Mouse (Mus musculus): Measurements from ENCODE around the gene Rasgrp3. TPM values are rescaled to one million over a fixed set of nuclear protein-coding genes. Genes with fewer than 3 reads are reported as not detected.
A peak's percentile ranks its signal among the peaks of the same experiment; 100 is the strongest.

Rasgrp3 gene
- polyA plus RNA-seq, 1 experiment from 2014 or later: 4.4 TPM

DNA sequence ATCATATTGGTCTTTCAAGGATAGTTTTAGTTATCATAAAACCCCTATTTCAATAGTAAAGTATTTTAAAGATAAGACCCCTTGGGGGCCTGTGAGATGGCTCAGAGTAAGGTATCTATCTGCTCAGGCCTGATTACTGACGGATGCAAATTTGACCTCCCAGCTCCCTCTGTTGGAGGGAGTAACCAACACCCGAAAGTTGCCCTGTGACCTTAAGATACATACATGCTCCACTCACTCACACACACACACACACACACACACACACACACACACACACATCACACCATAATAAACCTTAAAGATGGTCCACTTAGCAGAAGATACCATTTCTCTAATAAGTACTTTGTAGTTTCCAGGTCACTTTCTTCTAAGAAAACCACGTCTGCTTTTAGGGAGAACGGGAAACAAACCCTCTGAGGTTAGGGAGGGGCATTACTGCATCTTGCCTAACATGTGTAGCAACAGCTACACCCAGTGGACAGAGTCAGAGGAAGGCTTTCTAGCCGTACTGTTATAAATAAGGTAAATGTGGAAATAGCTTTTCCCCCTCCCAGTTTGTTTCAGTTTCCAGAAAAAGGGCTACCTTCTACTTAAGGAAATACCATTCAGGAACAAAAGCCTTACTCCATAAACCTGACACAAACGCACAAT lies 100.8 kb downstream of the Rasgrp3 start:
- Histone ChIP-seq H3K4me2 (ENCODE audit: low read depth, low read length) (no peak overlapping the region), H3K36me3 (ENCODE audit: control insufficient read depth, insufficient read depth) (peaks cover 7% of the 10 kb centered on the region; the same call in 1 of the 2 replicates), H3K9ac (ENCODE audit: low read depth, low read length) (no peak overlapping the region), H3K27ac (ENCODE audit: low read length) (no peak overlapping the region), H3K9me3 (replicated peaks; ENCODE audit: control insufficient read depth, low read length) (no peaks in the 10 kb centered on the region), H3K27me3 (ENCODE audit: control insufficient read depth, insufficient read depth, low read depth, low read length) (no peaks in the 10 kb centered on the region), H3K4me3 (ENCODE audit: low read depth, low read length) (no peak overlapping the region), H3K4me1 (ENCODE audit: control insufficient read depth, low read depth, low read length) (no peaks in the 10 kb centered on the region; the same call in 1 of the 2 replicates)
- ATAC-seq (ENCODE audit: low read depth): 0 out of 2 replicates have a peak, but pooled peaks have one; percentile 38
- 21% methylated on average over 6 of the region's 6 CpGs for WGBS (ENCODE audit: insufficient replicate concordance)

DNA sequence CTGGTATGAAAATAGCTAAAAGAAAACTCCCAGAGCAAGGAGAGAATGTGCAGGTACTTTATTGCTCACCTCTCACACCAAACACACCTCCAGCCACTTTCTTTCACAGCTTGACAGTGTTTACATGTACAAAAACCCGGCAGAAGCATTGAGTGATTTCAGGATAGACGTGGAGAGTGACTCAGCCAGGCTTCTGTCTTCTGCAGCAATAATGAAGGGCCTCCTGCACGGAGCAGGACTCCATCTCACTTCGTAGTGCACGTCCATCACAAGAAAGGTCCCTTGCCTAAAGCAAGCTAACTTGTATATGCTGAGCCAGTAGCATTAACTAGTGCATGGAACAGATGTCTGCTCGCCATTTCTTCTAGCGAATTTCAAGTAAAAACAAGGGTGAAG lies 101.4 kb downstream of the Rasgrp3 start:
- no peak overlapping the region for H3K27ac ChIP-seq (ENCODE audit: low read length)
- H3K4me1 ChIP-seq (ENCODE audit: control insufficient read depth, low read depth, low read length): no peaks in the 10 kb centered on the region; the same call in 1 of the 2 replicates
- ATAC-seq (ENCODE audit: low read depth): no peak
- no peak overlapping the region for H3K9ac ChIP-seq (ENCODE audit: low read depth, low read length)
- no peak overlapping the region for H3K4me2 ChIP-seq (ENCODE audit: low read depth, low read length)
- no peaks in the 10 kb centered on the region for H3K27me3 ChIP-seq (ENCODE audit: control insufficient read depth, insufficient read depth, low read depth, low read length)
- no peak overlapping the region for H3K4me3 ChIP-seq (ENCODE audit: low read depth, low read length)
- peaks cover 7% of the 10 kb centered on the region; the same call in 1 of the 2 replicates for H3K36me3 ChIP-seq (ENCODE audit: control insufficient read depth, insufficient read depth)
- H3K9me3 ChIP-seq (replicated peaks; ENCODE audit: control insufficient read depth, low read length): no peaks in the 10 kb centered on the region
- 68% methylated on average over 7 of the region's 7 CpGs for WGBS (ENCODE audit: insufficient replicate concordance)

DNA sequence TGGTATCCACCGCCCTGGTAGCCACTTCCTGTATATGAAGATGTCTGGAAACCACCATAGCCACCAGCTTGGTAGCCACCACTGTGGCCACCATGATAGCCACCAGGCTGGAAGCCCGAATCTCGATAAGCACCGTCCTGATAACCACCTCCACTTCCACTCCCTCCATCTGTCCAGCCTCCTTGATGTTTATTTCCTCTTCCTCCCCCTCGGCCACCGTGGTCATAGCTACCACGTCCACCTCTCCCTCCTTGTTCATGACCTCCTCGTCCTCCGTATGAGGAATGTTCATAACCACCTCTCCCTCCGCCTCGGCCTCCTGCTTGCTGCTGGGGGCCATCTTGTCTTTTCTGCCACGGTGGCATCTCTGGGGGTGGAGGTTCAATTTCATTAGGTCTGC lies 102.7 kb downstream of the Rasgrp3 start:
- peaks cover under 1% of the 10 kb centered on the region; the same call in 1 of the 2 replicates for H3K4me1 ChIP-seq (ENCODE audit: control insufficient read depth, low read depth, low read length)
- H3K4me3 ChIP-seq (ENCODE audit: low read depth, low read length): no peak overlapping the region
- H3K4me2 ChIP-seq (ENCODE audit: low read depth, low read length): no peak overlapping the region
- ATAC-seq (ENCODE audit: low read depth): no peak
- H3K27me3 ChIP-seq (ENCODE audit: control insufficient read depth, insufficient read depth, low read depth, low read length): no peaks in the 10 kb centered on the region
- 70% methylated on average over 12 of the region's 12 CpGs for whole genome bisulfite sequencing (ENCODE audit: insufficient replicate concordance)
- no peak overlapping the region for H3K27ac ChIP-seq (ENCODE audit: low read length)
- H3K9ac ChIP-seq (ENCODE audit: low read depth, low read length): no peak overlapping the region
- H3K9me3 ChIP-seq (replicated peaks; ENCODE audit: control insufficient read depth, low read length): no peaks in the 10 kb centered on the region
- H3K36me3 ChIP-seq (ENCODE audit: control insufficient read depth, insufficient read depth): peaks cover 7% of the 10 kb centered on the region

DNA sequence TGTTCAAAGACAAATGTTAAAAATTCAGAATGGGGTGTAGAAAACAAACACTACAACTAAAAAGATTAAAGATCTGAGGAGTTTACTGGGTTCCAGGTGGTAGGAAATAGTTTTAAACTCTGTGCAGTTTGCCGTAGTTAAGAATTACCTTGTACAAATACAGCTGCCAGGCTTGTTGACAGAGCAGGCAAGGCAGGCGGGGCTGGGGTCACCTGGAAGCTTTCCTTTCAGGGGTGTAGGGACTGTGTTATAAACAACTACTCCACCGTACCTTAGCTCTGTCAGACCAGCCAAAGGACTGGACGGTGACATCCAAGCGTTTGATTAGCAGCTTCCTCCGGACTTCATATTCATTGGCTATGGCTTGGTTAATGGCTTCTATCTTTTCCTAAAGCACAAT lies 103.4 kb downstream of the Rasgrp3 start:
- no peak overlapping the region for H3K4me2 ChIP-seq (ENCODE audit: low read depth, low read length)
- peaks cover 7% of the 10 kb centered on the region for H3K36me3 ChIP-seq (ENCODE audit: control insufficient read depth, insufficient read depth)
- peak overlapping the region; percentile 33; the same call in 1 of the 2 replicates for H3K27ac ChIP-seq (ENCODE audit: low read length)

DNA sequence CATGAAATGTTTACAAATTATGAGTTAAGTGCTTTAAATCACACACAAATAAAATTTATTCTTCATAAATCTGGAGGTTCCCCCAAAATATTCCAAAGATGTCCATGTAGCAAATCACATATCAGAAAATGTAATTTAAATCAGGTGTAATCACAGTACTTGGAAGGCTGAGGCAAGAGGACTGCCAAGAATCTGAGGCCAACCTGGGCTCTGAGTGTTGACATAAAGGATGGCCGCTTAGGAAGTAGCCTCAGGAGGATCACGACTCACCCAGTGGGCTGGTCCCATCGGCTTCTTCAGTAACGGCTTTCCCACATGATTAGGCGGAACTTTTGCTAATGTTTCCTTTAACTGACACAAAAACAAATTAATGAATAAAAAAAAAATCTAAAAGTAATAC lies 104.1 kb downstream of the Rasgrp3 start:
- WGBS (ENCODE audit: insufficient replicate concordance): 67% methylated on average over 5 of the region's 5 CpGs
- no peak overlapping the region for H3K27ac ChIP-seq (ENCODE audit: low read length)
- no peaks in the 10 kb centered on the region for H3K9me3 ChIP-seq (replicated peaks; ENCODE audit: control insufficient read depth, low read length)
- H3K27me3 ChIP-seq (ENCODE audit: control insufficient read depth, insufficient read depth, low read depth, low read length): no peaks in the 10 kb centered on the region
- peaks cover 8% of the 10 kb centered on the region; the same call in 1 of the 2 replicates for H3K4me1 ChIP-seq (ENCODE audit: control insufficient read depth, low read depth, low read length)
- no peak overlapping the region for H3K9ac ChIP-seq (ENCODE audit: low read depth, low read length)
- ATAC-seq (ENCODE audit: low read depth): no peak
- no peak overlapping the region for H3K4me3 ChIP-seq (ENCODE audit: low read depth, low read length)
- peaks cover 7% of the 10 kb centered on the region for H3K36me3 ChIP-seq (ENCODE audit: control insufficient read depth, insufficient read depth)
- no peak overlapping the region for H3K4me2 ChIP-seq (ENCODE audit: low read depth, low read length)

More for the DNA sequence above, 103.4 kb downstream of the Rasgrp3 start:
- WGBS (ENCODE audit: insufficient replicate concordance): 75% methylated on average over 6 of the region's 6 CpGs
- H3K4me1 ChIP-seq (ENCODE audit: control insufficient read depth, low read depth, low read length): peaks cover 4% of the 10 kb centered on the region; the same call in 1 of the 2 replicates
- H3K9ac ChIP-seq (ENCODE audit: low read depth, low read length): no peak overlapping the region
- no peaks in the 10 kb centered on the region for H3K9me3 ChIP-seq (replicated peaks; ENCODE audit: control insufficient read depth, low read length)
- H3K4me3 ChIP-seq (ENCODE audit: low read depth, low read length): no peak overlapping the region
- H3K27me3 ChIP-seq (ENCODE audit: control insufficient read depth, insufficient read depth, low read depth, low read length): no peaks in the 10 kb centered on the region
- ATAC-seq (ENCODE audit: low read depth): peak; percentile 83

DNA sequence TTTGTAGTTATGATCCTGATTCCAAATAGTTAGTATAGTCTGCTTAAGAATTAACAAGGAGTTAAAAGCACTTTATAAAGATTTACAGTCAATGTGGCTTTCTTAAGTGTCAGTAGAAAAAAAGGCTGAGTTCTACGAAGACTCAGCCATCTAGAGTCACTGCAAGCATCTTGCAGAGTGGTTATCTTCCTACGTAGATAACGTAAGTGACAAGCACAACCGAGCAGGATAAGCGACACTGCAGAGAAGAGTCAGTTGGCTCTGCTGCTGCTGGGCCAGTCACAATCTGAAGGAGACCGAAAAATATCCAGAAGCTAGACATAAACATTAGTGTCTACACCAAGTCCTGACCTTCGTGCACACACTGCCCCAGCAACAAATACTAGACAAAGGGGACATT lies 107.7 kb downstream of the Rasgrp3 start:
- Histone ChIP-seq H3K4me1 (ENCODE audit: control insufficient read depth, low read depth, low read length) (peaks cover 12% of the 10 kb centered on the region; the same call in 1 of the 2 replicates), H3K27ac (ENCODE audit: low read length) (no peak overlapping the region), H3K4me3 (ENCODE audit: low read depth, low read length) (no peak overlapping the region), H3K36me3 (ENCODE audit: control insufficient read depth, insufficient read depth) (peaks cover 5% of the 10 kb centered on the region), H3K9me3 (replicated peaks; ENCODE audit: control insufficient read depth, low read length) (no peaks in the 10 kb centered on the region), H3K4me2 (ENCODE audit: low read depth, low read length) (no peak overlapping the region), H3K27me3 (ENCODE audit: control insufficient read depth, insufficient read depth, low read depth, low read length) (no peaks in the 10 kb centered on the region), H3K9ac (ENCODE audit: low read depth, low read length) (no peak overlapping the region)
- 24% methylated on average over 7 of the region's 7 CpGs for WGBS (ENCODE audit: insufficient replicate concordance)
- ATAC-seq (ENCODE audit: low read depth): peak; percentile 41; the same call in 1 of the 2 replicates

DNA sequence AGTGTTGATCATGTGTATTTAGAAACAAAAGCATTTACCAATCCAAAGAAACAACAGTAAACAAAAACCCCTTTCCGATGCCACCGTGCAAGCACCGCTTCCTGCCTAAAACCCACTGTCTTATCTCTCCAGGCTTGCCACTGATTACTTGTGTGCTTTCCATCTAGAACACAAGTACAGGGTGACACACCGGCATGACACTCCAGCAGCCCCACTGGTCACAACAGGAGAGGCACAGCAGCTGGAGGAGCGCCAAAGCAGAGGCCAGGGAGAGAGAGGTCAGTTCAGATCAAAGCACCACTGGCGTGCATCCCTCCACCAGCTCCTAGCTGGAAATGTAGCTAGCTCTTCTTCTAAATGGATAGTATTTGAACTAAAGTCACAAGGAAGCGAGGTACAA lies 108.6 kb downstream of the Rasgrp3 start:
- peak; percentile 72 for ATAC-seq (ENCODE audit: low read depth)

DNA sequence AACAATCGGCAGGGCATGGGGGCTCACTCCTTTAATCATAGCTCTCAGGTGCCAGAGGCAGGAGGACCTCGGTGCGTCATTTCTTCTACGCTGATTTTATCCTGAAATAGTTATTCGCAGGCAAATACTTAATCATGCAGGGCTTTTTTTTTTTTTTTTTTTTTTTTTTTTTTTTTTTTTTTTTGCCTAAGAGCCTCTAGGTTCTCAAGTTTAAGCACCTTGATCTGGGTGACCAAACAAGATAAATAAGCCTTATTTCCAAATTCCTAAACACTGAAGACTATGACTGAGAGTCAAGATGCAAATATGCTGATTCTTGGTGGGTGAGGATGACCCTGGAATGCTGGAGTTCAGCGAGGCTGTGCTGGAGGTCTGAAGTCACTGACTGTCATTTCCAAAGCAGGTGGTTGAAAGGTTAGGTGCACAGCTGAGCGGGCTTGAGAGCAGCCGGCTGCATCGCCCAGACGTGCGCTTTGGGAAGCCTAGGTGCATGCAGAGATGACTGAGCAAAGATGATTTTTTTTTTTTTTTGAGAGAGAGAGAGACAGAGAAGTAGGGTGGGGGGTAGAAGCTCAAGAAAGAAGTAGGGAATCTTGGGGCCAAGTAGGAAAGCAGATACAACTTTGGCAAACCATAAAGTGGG lies 115.2 kb downstream of the Rasgrp3 start:
- H3K27ac ChIP-seq (ENCODE audit: low read length): no peak overlapping the region; the same call in 1 of the 2 replicates
- no peak for ATAC-seq (ENCODE audit: low read depth)

More for the DNA sequence above, 108.6 kb downstream of the Rasgrp3 start:
- no peak overlapping the region for H3K4me2 ChIP-seq (ENCODE audit: low read depth, low read length)
- no peak overlapping the region for H3K4me3 ChIP-seq (ENCODE audit: low read depth, low read length)
- H3K27ac ChIP-seq (ENCODE audit: low read length): no peak overlapping the region
- H3K9ac ChIP-seq (ENCODE audit: low read depth, low read length): no peak overlapping the region
- no peaks in the 10 kb centered on the region for H3K9me3 ChIP-seq (replicated peaks; ENCODE audit: control insufficient read depth, low read length)
- 29% methylated on average over 7 of the region's 7 CpGs for WGBS (ENCODE audit: insufficient replicate concordance)
- no peaks in the 10 kb centered on the region; the same call in 1 of the 2 replicates for H3K36me3 ChIP-seq (ENCODE audit: control insufficient read depth, insufficient read depth)
- no peaks in the 10 kb centered on the region for H3K27me3 ChIP-seq (ENCODE audit: control insufficient read depth, insufficient read depth, low read depth, low read length)
- H3K4me1 ChIP-seq (ENCODE audit: control insufficient read depth, low read depth, low read length): peaks cover 12% of the 10 kb centered on the region; the same call in 1 of the 2 replicates

More for the DNA sequence above, 115.2 kb downstream of the Rasgrp3 start:
- Histone ChIP-seq H3K9ac (ENCODE audit: low read depth, low read length) (peak overlapping the region; percentile 82), H3K4me1 (ENCODE audit: control insufficient read depth, low read depth, low read length) (peaks cover 14% of the 10 kb centered on the region), H3K4me3 (ENCODE audit: low read depth, low read length) (peak overlapping the region; percentile 83), H3K9me3 (replicated peaks; ENCODE audit: control insufficient read depth, low read length) (no peaks in the 10 kb centered on the region), H3K36me3 (ENCODE audit: control insufficient read depth, insufficient read depth) (no peaks in the 10 kb centered on the region), H3K27me3 (ENCODE audit: control insufficient read depth, insufficient read depth, low read depth, low read length) (no peaks in the 10 kb centered on the region), H3K4me2 (ENCODE audit: low read depth, low read length) (peak overlapping the region; percentile 90)
- WGBS (ENCODE audit: insufficient replicate concordance): 30% methylated on average over 11 of the region's 11 CpGs

Measured in liver, embryonic 16.5 days (tissue).